Mouse (Mus musculus): Measurements from ENCODE around the gene Smbd1. TPM values are rescaled to one million over a fixed set of nuclear protein-coding genes. Genes with fewer than 3 reads are reported as not detected.

Smbd1 gene
- not detected for total RNA-seq (2023)

DNA sequence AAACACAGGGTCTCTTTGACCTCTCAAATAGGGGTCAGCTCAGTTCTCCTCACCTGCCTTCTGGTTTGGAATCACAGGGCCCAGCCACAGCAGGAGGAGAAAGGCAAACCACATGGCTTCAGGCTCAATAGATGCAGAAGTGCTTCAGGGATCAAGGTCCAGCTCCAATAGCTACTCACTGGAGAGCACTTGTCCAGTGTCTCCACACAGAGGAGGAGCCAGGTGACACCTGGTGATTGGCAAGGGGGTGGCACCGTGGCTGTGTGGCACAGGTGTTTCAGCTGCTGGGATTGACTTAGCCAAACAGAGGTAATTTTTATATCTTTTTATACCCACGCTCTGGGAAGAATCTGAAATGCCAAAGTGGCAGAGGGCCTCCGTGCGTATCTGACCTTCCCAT is at the start of gene Smbd1:
Smbd1 (minus strand) TSS at position 157 of the 400 bp plus-strand sequence.

DNA sequence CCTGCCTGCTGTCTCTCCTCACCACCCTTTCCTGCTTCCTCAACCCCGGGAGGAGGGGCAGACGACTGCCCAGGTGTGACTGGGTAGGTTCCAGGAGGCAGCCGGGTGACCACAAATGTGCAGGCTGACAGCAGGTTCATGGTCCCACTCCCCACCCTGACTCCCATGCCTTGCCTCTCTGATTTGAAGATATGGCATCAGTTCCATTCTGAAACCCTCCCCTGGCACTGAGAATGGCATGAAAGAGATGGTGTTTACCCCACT is 12.9 kb downstream of the Smbd1 start, which contains the start of gene Muc20:
Muc20 (minus strand) TSS at position 10 of the 264 bp plus-strand sequence.

Other genes starting within 250 kb of the Smbd1 start
- gene Tfrc, start 201.6 kb downstream of the Smbd1 start, total RNA-seq (2023): 10 to 100 TPM; 75.4 to 75.9 TPM
- 100 to 1,000 TPM; 130 to 138 TPM for gene Tnk2, start 166.6 kb downstream of the Smbd1 start, total RNA-seq (2023)
- not detected for gene Muc4, start 74.6 kb downstream of the Smbd1 start, total RNA-seq (2023)
- not detected for gene Muc20, start 13.0 kb downstream of the Smbd1 start, total RNA-seq (2023)
- gene Fyttd1, start 67.0 kb upstream of the Smbd1 start, total RNA-seq (2023): 10 to 100 TPM; 63.9 to 94.7 TPM
- 100 to 1,000 TPM; 186 to 201 TPM for gene Rubcn, start 67.3 kb upstream of the Smbd1 start, total RNA-seq (2023)
- gene Lrch3, start 103.6 kb upstream of the Smbd1 start, total RNA-seq (2023): 10 to 100 TPM; 72.1 to 78.9 TPM
- gene Iqcg, start 245.7 kb upstream of the Smbd1 start, total RNA-seq (2023): not detected
- gene Rpl35a, start 246.0 kb upstream of the Smbd1 start, total RNA-seq (2023): 1,000 to 10,000 TPM in 1 of 2 experiments, 100 to 1,000 TPM in 1; 983 to 1,091 TPM